Mouse (Mus musculus) kidney, adult 2 months (tissue): ENCODE measurements around the gene Utp14a.

Experiments
- CTCF ChIP-seq: fragments of 200-500 bp; conservative IDR thresholded peaks from 2 replicates; pipeline ENCODE4 v1.5.1; 2011; ENCODE audit warnings: low read depth, mild to moderate bottlenecking, control low read depth, low read length, moderate library complexity, mixed read lengths; ENCODE audit not compliant: insufficient read depth, insufficient read length
- POLR2A ChIP-seq: fragments of 200-500 bp; IDR thresholded peaks from one replicate; pipeline ENCODE4 v1.6.1; 2011; ENCODE audit warnings: low read depth, low read length, control low read depth

DNA sequence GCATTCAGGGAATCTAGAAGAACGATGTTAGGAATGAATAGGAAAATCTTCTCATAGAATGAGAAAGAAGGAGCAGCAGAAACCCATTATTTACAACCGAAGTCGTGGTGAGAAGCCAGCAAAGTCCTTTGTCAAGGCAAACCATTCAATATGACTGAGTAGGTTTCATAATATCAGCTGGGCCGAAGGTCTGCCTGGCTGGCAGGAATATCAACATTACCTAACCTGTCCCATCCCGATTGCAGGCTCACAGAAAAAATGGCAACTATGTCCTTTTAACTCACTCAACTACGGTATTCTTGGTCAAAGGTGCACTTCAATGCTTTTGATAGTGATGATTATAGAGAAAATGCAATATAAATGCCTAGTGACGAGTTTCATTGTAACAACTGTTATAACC lies 30.4 kb upstream of the Utp14a start:
- no peak for TF ChIP-seq CTCF
- TF ChIP-seq POLR2A, result no peak
